Mouse (Mus musculus): ENCODE data around the gene Baz2a. TPM values are rescaled to one million over a fixed set of nuclear protein-coding genes. Genes with fewer than 3 reads are reported as not detected.
"Not testable (repeated sequence)": the region's sequence is repeated elsewhere in the genome, so short reads cannot be mapped to it uniquely, and the experiment has no call there.

Gene Baz2a
- 10 to 100 TPM; 70.6 to 72.2 TPM for total RNA-seq (2021)
- long read RNA-seq, experiment 1, partial matches to known transcripts: 13 of 14 reads
- long read RNA-seq, experiment 1, other reads (novel, unspliced or antisense): 1 of 14 reads
- long read RNA-seq, experiment 2, partial matches to known transcripts: 10 of 25 reads
- long read RNA-seq, experiment 2, other reads (novel, unspliced or antisense): 15 of 25 reads

- peak; percentile 24 to 51 for DNase-seq (ENCODE audit: low spot score in 2 of 2)
Observed at GRCm38 (mm10) chr10:128091564-128092505, at the start of gene Baz2a. TSS of gene Baz2a (plus strand) at chr10:128091577.

DNA sequence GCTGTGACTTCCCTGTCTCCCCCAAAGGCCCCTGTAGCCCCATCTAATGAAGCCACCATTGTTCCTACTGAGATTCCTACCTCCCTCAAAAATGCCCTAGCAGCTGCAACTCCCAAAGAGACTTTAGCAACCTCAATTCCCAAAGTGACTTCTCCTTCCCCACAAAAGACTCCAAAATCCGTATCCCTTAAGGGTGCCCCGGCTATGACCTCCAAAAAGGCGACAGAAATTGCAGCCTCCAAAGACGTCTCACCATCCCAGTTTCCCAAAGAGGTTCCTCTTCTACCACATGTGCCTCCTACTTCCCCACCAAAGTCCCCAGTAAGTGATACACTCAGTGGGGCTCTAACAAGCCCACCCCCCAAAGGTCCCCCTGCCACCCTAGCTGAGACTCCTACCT lies 49.7 kb upstream of the Baz2a start:
- no peak for DNase-seq (ENCODE audit: low spot score in 2 of 2)

GRCm38 (mm10) chr10:128042466-128042865 lies 48.9 kb upstream of the Baz2a start:
- no peak for DNase-seq (ENCODE audit: low spot score in 2 of 2)

DNA sequence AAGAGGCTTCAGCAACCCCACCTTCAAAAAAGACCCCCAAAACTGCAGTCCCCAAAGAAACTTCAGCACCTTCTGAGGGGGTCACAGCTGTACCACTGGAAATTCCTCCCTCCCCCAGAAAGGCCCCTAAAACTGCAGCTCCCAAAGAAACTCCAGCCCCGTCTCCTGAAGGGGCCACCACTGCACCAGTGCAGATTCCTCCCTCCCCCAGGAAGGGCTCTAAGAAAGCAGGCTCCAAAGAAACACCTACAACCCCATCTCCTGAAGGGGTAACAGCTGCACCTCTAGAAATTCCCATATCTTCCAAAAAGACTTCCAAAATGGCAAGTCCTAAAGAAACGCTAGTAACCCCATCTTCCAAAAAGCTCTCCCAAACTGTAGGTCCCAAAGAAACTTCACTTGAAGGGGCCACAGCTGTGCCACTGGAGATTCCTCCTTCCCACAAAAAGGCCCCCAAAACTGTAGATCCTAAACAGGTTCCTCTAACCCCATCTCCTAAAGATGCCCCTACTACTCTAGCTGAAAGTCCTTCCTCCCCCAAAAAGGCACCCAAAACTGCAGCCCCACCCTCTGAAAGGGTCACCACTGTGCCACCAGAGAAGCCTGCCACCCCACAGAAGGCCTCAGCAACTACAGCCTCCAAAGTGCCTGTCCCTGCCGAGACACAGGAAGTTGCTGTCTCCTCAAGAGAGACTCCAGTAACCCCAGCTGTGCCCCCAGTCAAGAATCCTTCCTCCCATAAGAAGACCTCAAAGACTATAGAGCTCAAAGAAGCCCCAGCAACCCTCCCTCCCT lies 48.1 kb upstream of the Baz2a start:
- no peak for DNase-seq (ENCODE audit: low spot score in 2 of 2)

- no peak for DNase-seq (ENCODE audit: low spot score in 2 of 2)
Observed at GRCm38 (mm10) chr10:128048157-128048556, 43.2 kb upstream of the Baz2a start.

DNA sequence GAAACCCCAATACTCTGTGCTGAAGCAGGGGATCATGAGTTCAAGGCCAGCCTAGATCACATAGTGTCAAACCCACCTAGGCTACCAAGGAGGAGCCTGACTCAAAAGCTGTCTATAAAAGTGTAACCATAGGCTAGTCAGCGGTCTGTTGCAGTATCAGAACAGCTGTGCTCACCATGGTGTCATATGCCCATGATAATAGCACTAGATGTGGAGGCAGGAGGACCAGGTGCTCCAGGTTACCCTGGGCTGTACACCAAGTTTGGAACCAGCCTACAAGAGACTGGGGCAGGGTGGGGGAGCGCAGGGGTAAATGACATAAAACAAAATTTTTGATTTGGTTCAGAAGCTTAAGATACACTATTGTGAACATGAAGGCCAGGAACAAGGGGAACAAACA lies 41.6 kb upstream of the Baz2a start:
- DNase-seq (ENCODE audit: low spot score in 2 of 2): no peak

- no peak for DNase-seq (ENCODE audit: low spot score in 2 of 2)
Observed at GRCm38 (mm10) chr10:128050355-128050754, 41.0 kb upstream of the Baz2a start.

DNA sequence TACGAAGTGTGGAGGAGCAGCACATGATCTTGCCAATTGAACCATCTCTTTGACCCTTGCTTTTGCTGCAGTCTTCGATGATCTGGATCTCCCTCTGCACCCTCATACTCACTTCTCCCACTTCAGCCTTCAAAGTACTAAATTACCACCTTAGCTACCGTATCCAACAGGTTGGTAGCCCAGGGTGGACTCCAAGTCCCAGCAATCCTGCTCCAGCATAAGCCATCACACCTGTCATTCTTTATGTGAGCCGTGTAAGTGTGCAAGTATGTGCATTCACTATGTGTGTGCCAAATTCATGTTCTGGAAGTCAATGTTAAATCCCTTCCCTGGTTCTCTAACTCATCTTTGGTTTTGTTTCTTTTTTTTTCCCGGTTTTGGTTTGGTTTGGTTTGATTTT lies 39.8 kb upstream of the Baz2a start:
- DNase-seq (ENCODE audit: low spot score in 2 of 2): no peak

DNA sequence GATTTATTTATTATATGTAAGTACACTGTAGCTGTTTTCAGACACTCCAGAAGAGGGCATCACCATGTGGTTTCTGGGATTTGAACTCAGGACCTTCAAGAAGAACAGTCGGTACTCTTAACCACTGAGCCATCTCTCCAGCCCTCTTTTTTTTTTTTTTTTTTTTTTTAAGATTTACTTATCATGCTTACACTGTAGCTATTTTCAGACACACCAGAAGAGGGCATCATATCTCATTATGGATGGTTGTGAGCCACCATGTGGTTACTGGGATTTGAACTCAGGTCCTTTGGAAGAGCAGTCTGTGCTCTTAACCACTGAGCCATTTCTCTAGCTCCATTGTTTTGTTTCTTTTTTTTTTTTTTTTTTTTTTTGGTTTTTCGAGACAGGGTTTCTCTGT lies 39.2 kb upstream of the Baz2a start:
- DNase-seq (ENCODE audit: low spot score in 2 of 2): not testable (repeated sequence)

- DNase-seq (ENCODE audit: low spot score in 2 of 2): no peak
Observed at GRCm38 (mm10) chr10:128053001-128053400, 38.4 kb upstream of the Baz2a start.

GRCm38 (mm10) chr10:128058184-128058583 lies 33.2 kb upstream of the Baz2a start:
- DNase-seq (ENCODE audit: low spot score in 2 of 2): no peak

DNA sequence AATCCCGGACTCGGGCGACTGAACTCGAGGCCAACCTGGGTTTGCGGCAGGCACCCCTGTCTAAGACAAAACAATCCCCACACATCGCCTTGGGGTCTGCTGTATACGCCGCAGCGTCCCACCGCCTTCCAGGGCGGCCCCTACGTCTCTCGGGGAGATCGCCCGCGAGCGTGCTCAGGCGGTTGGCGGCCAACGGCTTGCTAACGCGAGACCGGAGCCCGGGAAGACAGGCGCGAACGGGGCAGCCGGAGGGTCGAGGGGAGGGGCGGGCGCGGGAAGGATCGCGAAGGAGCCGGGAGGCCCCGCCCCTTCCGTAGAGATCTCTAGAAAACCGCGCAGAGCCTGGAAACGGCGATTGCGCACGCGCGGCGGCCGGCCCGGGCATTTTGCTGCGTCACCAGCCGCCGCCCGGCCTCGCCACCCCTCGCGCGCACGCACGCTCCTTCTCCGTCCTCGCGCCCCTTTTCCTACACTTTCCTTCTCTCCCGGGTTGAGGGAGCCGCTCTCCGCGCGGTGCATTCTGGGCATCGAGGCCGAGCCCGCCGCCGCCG lies 32.7 kb upstream of the Baz2a start, which contains the start of gene Ptges3:
Ptges3 (plus strand) TSS at position 354 of the 551 bp plus-strand sequence.
- peak; percentile 92 to 97 for DNase-seq (ENCODE audit: low spot score in 2 of 2)

DNA sequence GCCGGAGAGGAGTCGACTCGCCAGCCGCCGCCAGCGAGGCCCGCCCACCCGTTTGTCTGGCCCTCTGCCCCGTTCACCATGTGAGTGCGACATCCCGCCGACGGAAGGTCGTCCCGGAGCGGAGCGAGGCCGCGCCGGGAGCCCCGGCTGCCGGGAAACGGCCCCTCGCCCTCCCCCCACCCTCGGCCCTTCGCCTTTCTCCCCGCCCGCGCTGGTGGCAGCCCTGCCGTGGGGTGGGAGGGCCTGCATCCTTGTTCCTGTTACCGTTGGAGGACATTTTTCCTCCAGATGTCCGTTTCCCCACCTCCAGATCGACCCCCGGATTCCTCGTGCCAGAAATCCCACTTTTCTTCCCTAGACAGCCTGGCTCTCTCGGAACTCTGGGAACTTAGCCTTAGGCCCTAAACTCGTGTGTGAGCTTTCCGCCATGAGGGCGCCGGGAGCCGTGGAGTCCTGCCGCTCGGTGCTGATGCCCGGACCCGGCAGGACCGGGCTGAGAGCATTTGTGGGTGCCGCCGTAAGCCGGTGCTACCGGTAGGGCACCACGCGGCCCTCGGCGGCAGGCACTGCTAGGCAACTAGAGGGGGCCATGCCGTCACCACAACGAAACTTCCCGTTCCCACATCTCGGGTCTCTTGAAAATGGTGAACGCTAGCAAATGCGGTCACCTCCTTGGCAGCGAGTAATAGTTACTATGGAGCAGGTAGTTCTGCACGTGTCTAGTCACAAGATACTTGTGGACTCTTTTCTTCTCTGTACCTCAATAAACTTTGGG lies 32.0 kb upstream of the Baz2a start:
- DNase-seq (ENCODE audit: low spot score in 2 of 2): peak in 1 of 2 experiments; percentile 26

DNA sequence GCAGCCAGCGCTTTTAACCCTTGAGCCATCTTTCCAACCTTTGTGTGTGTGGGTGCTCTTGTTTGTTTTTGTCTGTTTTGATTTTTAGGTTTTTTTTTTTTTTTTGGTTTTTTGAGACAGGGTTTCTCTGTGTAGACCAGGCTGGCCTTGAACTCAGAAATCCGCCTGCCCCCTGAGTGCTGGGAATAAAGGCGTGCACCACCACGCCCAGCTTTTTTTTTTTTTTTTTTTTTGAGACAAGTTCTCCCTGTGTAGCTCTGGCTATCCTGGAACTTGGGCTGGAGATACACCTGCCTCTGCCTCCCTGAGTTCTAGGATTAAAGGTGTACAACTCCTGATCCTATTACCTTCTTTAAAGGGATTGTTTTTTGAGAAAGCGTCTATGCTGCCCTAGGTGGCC lies 30.3 kb upstream of the Baz2a start:
- DNase-seq (ENCODE audit: low spot score in 2 of 2): no peak

DNA sequence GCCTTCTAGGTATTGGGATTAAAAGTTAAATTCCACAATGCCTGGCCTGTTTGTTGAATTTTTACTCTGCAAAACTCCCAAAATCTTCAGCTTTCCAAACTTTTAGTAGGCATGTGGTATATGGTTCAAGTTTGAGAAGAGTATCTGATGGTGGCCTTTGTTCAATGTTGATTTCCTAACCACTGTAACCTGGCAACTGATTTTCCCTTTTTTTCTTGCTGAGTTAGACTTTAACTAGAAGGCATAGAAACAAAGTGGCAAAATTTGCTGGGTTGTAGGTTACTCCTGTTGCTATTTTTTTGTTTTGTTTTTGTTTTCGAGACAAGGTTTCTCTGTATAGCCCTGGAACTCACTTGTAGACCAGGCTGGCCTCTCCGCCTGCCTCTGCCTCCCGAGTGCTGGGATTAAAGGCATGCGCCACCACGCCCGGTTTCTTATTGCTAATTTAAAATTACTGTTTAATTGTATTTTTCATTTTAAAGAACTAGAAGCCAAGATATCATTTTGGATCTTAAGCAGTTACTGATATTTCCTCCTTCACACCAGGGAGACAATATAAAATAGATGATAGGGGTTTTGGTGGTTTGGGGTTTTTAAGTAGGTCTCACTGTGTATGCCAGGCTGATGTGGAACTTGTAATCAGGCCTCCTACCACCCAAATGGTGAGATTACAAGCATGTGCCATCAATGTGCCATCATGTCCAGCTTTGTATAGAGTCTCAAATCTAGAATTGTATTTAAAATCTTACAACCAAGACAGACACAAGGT lies 29.0 kb upstream of the Baz2a start:
- no peak for DNase-seq (ENCODE audit: low spot score in 2 of 2)

- no peak for DNase-seq (ENCODE audit: low spot score in 2 of 2)
Observed at GRCm38 (mm10) chr10:128066072-128066471, 25.3 kb upstream of the Baz2a start.

DNA sequence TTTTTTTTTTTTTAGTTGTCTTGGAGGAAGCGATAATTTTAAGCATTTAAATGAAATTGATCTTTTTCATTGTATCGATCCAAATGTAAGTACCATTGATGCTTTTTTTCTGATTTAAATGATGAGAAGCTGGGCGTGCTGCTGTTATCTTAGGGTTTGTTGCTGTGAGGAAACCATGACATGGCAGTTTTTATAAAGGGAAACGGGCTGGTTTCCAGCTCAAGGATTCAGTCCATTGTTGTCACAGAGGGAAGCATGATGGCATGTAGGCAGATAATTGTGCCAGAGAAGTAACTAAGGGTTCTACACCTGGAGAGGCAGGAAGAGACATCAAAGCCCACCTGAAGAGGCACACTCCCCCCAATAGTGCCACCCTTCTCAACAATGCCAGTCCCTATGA lies 22.2 kb upstream of the Baz2a start:
- DNase-seq (ENCODE audit: low spot score in 2 of 2): no peak

DNA sequence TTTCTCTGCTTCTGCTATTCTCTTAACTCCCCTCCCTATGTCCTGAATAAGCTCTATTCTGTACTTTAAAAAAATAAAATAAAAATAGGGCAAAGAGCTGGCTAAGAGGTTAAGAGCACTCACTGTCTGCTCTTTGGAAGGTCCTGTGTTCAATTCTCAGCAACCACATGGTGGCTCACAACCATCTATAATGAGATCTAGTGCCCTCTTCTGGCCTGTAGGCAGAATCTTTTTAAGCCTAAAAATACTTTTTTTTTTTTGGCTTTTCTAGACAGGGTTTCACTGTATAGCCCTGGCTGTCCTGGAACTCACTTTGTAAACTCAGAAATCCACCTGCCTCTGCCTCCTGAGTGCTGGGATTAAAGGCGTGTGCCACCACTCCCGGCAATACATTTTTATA lies 20.9 kb upstream of the Baz2a start:
- not testable (repeated sequence) for DNase-seq (ENCODE audit: low spot score in 2 of 2)

- DNase-seq (ENCODE audit: low spot score in 2 of 2): not testable (repeated sequence)
Observed at GRCm38 (mm10) chr10:128078269-128078668, 13.1 kb upstream of the Baz2a start.

DNA sequence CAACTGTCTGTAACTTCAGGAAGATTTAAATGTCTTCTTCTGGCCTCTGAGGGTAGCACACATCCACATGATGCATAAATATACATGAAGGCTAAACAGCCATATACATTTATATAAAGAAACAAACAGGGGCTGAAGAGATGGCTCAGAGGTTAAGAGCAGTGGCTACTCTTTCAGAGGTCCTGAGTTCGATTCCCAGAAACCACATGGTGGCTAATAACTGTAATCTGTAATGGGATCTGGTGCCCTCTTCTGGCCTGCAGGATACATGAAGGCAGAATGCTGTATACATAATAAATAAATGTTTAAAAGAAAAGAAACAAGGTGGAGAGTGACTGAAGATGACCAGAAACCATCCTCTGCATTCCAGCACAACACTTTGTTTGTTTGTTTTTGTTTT lies 10.9 kb upstream of the Baz2a start:
- no peak for DNase-seq (ENCODE audit: low spot score in 2 of 2)

All from adrenal gland, postnatal 4 days (tissue).